Mouse (Mus musculus): ENCODE data around the gene Tmem270. TPM values are rescaled to one million over a fixed set of nuclear protein-coding genes. Genes with fewer than 3 reads are reported as not detected.
A peak's percentile ranks its signal among the peaks of the same experiment; 100 is the strongest.

The Tmem270 gene
- polyA plus RNA-seq, 1 experiment: not detected

DNA sequence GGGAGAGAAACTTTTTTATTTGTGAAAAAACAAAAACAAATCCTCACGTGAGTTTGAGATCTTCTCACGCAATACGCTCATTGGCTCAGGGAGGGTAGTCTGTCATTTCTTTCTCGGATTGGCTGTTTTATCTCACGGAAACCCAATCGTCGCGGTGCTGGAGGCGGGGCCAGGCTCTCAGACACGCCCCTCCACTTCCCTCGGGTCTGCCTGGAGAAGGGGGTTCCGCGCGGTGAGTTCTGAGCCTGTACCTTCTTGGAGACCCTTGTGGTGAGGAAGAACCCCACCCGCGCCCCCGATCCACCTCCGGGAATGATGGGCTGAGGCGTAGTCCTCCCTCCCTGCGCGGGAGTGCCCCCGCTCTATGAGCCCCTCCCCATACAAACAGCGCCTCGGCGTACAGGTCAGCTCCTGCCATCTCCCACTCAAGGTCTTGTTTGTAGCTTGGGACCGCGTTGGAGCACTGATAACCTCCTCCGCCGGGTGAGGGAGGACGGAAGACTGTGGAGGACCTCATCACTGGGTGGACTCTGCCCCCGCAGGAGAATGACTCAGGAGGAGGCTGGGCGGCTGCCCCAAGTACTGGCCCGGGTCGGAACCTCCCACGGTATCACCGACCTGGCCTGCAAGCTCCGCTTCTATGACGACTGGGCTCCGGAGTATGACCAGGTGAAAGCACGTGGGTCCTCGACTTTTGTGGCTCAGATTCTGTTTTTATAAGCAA lies 25.8 kb upstream of the Tmem270 start, which contains the start of gene Mettl27:
Mettl27 (plus strand) TSS at position 190 of the 724 bp plus-strand sequence.
- DNase-seq: peak; percentile 93
- Histone ChIP-seq H3K4me3 (ENCODE audit: control insufficient read depth, insufficient read depth, low read length) (peak within 1 kb of the TSS; percentile 87), H3K36me3 (ENCODE audit: control insufficient read depth, insufficient read depth, low read length) (no peaks in the 10 kb centered on the region), H3K27me3 (ENCODE audit: control insufficient read depth, insufficient read depth, low read length) (no peaks in the 10 kb centered on the region), H3K4me1 (replicated peaks; ENCODE audit: control insufficient read depth, insufficient read depth, low read length) (peaks cover 16% of the 10 kb centered on the region), H3K27ac (ENCODE audit: control insufficient read depth, insufficient read depth, low read length) (peak within 1 kb of the TSS; percentile 61)
- WGBS: 1% methylated on average over 41 of the region's 41 CpGs
- TF ChIP-seq POLR2A (IDR thresholded peaks at IDR 0.05; ENCODE audit: control insufficient read depth, extremely low read depth, insufficient read depth, low read length, poor library complexity) (peak; percentile 52; the same call in 1 of the 2 replicates), CTCF (IDR thresholded peaks at IDR 0.05; ENCODE audit: borderline replicate concordance, control insufficient read depth, extremely low read depth, insufficient read depth, low read length, poor library complexity) (no peak)

DNA sequence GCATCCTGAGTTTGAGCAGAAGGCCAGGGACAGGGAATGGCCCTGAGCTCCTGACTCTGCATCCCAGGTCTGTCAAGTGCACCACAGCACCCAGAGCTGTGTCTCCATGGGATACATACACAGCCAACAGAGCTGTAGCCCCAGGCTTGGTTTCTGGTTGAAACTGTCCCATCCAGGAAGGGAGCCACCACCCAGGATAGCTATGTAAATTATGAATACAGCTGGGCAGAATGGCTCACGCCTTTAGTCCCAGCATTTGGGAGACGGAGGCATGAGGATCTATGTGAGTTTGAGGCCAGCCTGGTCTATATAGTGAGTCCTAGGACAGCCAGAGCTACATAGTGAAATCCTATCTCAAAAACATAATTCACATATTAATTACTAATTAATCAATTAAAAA lies 23.5 kb upstream of the Tmem270 start:
- no peak for TF ChIP-seq POLR2A (IDR thresholded peaks at IDR 0.05; ENCODE audit: control insufficient read depth, extremely low read depth, insufficient read depth, low read length, poor library complexity)
- no peak for TF ChIP-seq CTCF (IDR thresholded peaks at IDR 0.05; ENCODE audit: borderline replicate concordance, control insufficient read depth, extremely low read depth, insufficient read depth, low read length, poor library complexity)
- no peak overlapping the region for H3K4me3 ChIP-seq (ENCODE audit: control insufficient read depth, insufficient read depth, low read length)
- 90% methylated on average over 2 of the region's 2 CpGs for WGBS
- peaks cover 16% of the 10 kb centered on the region for H3K4me1 ChIP-seq (replicated peaks; ENCODE audit: control insufficient read depth, insufficient read depth, low read length)
- no peak overlapping the region for H3K27ac ChIP-seq (ENCODE audit: control insufficient read depth, insufficient read depth, low read length)
- no peaks in the 10 kb centered on the region for H3K27me3 ChIP-seq (ENCODE audit: control insufficient read depth, insufficient read depth, low read length)
- no peak for DNase-seq
- no peaks in the 10 kb centered on the region for H3K36me3 ChIP-seq (ENCODE audit: control insufficient read depth, insufficient read depth, low read length)

DNA sequence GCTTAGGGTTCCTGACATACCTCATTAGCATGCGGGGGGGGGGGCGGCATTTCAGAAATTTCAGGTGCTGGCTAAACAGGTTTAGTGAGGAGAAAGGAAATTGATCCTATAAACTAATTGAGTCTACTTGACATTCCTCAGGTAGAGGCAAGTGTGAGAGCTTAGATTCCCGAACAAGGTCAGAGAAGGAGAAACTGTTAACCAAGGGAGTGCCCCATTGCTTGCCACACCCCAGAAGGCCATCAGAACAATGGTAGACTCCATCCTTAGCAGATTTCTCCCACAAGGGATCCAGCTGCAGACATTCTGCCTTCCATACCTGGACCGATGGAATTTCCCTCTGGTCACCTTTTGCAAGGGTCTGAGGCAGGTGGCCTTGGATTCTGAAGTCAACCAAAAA lies 20.2 kb upstream of the Tmem270 start:
- TF ChIP-seq CTCF (IDR thresholded peaks at IDR 0.05; ENCODE audit: borderline replicate concordance, control insufficient read depth, extremely low read depth, insufficient read depth, low read length, poor library complexity): no peak
- TF ChIP-seq POLR2A (IDR thresholded peaks at IDR 0.05; ENCODE audit: control insufficient read depth, extremely low read depth, insufficient read depth, low read length, poor library complexity): no peak
- H3K27me3 ChIP-seq (ENCODE audit: control insufficient read depth, insufficient read depth, low read length): no peaks in the 10 kb centered on the region
- no peak overlapping the region for H3K4me3 ChIP-seq (ENCODE audit: control insufficient read depth, insufficient read depth, low read length)
- no peaks in the 10 kb centered on the region for H3K4me1 ChIP-seq (replicated peaks; ENCODE audit: control insufficient read depth, insufficient read depth, low read length)
- DNase-seq: no peak
- WGBS: 92% methylated on average over 4 of the region's 4 CpGs
- H3K27ac ChIP-seq (ENCODE audit: control insufficient read depth, insufficient read depth, low read length): no peak overlapping the region
- H3K36me3 ChIP-seq (ENCODE audit: control insufficient read depth, insufficient read depth, low read length): no peaks in the 10 kb centered on the region

DNA sequence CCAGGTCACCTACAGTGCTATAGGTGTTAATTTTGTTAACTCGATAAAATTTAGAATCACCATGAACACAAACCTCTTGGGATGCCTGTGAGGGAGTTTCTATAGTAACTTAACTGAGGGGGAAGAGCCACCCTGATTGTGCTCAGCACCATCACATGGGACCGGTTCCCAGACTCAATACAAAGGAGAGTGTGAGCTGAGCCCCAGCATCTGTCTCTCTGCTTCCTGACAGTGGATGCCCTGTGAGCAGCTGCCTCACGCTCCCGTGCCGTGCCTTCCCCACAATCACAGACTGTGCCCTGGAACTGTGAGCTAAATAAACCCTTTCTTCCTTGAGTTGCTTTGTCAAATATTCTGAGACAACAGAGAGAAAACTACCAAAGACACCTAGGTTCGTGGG lies 16.6 kb upstream of the Tmem270 start:
- WGBS: 69% methylated on average over 6 of the region's 6 CpGs
- DNase-seq: no peak
- no peaks in the 10 kb centered on the region for H3K4me1 ChIP-seq (replicated peaks; ENCODE audit: control insufficient read depth, insufficient read depth, low read length)
- no peak for TF ChIP-seq CTCF (IDR thresholded peaks at IDR 0.05; ENCODE audit: borderline replicate concordance, control insufficient read depth, extremely low read depth, insufficient read depth, low read length, poor library complexity)
- no peak for TF ChIP-seq POLR2A (IDR thresholded peaks at IDR 0.05; ENCODE audit: control insufficient read depth, extremely low read depth, insufficient read depth, low read length, poor library complexity)
- no peaks in the 10 kb centered on the region for H3K27me3 ChIP-seq (ENCODE audit: control insufficient read depth, insufficient read depth, low read length)
- H3K27ac ChIP-seq (ENCODE audit: control insufficient read depth, insufficient read depth, low read length): no peak overlapping the region
- no peak overlapping the region for H3K4me3 ChIP-seq (ENCODE audit: control insufficient read depth, insufficient read depth, low read length)
- H3K36me3 ChIP-seq (ENCODE audit: control insufficient read depth, insufficient read depth, low read length): no peaks in the 10 kb centered on the region

DNA sequence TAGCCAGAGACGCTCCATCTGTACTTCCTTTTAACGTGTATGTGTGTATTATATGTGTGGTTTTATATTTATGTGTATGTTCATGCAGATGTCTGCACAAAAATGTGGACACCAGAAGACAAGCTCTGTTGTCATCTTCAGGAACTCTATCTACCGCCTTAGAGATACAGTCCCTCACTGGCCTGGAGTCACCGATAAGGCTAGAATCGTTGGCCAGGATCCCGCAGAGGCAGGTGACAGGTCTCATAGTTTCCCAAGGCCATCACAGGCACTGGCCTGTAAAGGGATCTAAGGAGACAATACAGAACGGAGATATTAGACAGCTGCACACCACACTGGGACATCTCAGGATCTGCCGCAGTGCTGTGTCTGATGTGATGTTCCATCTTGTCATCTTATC lies 14.6 kb upstream of the Tmem270 start:
- TF ChIP-seq CTCF (IDR thresholded peaks at IDR 0.05; ENCODE audit: borderline replicate concordance, control insufficient read depth, extremely low read depth, insufficient read depth, low read length, poor library complexity) (no peak), POLR2A (IDR thresholded peaks at IDR 0.05; ENCODE audit: control insufficient read depth, extremely low read depth, insufficient read depth, low read length, poor library complexity) (no peak)
- no peak overlapping the region for H3K27ac ChIP-seq (ENCODE audit: control insufficient read depth, insufficient read depth, low read length)
- no peaks in the 10 kb centered on the region for H3K4me1 ChIP-seq (replicated peaks; ENCODE audit: control insufficient read depth, insufficient read depth, low read length)
- no peaks in the 10 kb centered on the region for H3K36me3 ChIP-seq (ENCODE audit: control insufficient read depth, insufficient read depth, low read length)
- H3K4me3 ChIP-seq (ENCODE audit: control insufficient read depth, insufficient read depth, low read length): no peak overlapping the region
- no peak for DNase-seq
- WGBS: 88% methylated on average over 8 of the region's 8 CpGs
- no peaks in the 10 kb centered on the region; the same call in 1 of the 2 replicates for H3K27me3 ChIP-seq (ENCODE audit: control insufficient read depth, insufficient read depth, low read length)

DNA sequence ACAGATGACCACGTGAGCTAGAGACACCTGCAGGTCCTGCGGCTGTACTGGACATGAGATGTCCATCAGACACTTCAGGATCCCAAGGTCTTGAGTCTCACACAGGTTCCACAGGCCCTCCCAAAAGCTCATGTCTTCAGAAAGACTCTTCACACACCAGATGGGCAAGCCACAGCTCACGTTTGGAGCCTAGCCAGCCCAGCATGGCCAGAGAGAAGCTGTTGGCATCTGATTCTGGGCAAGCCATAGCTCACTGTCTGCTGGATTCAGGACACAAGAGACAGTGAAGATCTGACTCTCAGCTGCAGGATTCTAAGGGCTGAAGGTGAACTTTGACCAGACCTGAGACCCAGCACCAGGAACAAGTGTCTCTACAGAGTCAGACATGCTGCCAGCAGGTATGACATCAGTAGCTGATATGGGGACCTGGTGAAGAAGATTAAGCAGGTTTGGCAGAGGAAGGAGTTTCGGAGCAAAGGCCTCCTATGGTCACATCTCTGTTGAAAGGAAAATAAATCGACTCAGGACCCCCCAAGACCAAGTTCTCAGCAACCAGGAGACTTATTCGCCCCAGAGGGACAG lies 13.7 kb upstream of the Tmem270 start:
- no peak for TF ChIP-seq POLR2A (IDR thresholded peaks at IDR 0.05; ENCODE audit: control insufficient read depth, extremely low read depth, insufficient read depth, low read length, poor library complexity)
- TF ChIP-seq CTCF (IDR thresholded peaks at IDR 0.05; ENCODE audit: borderline replicate concordance, control insufficient read depth, extremely low read depth, insufficient read depth, low read length, poor library complexity): no peak
- H3K27ac ChIP-seq (ENCODE audit: control insufficient read depth, insufficient read depth, low read length): no peak overlapping the region
- 85% methylated on average over 6 of the region's 6 CpGs for WGBS

More for the DNA sequence above, 13.7 kb upstream of the Tmem270 start:
- no peaks in the 10 kb centered on the region for H3K4me1 ChIP-seq (replicated peaks; ENCODE audit: control insufficient read depth, insufficient read depth, low read length)
- no peak overlapping the region for H3K4me3 ChIP-seq (ENCODE audit: control insufficient read depth, insufficient read depth, low read length)
- H3K36me3 ChIP-seq (ENCODE audit: control insufficient read depth, insufficient read depth, low read length): no peaks in the 10 kb centered on the region
- DNase-seq: no peak
- no peaks in the 10 kb centered on the region; the same call in 1 of the 2 replicates for H3K27me3 ChIP-seq (ENCODE audit: control insufficient read depth, insufficient read depth, low read length)

Data from thymus, adult 2 months (tissue).